Mouse (Mus musculus) heart, embryonic 12.5 days (tissue): ENCODE data around the gene Slc39a11. TPM values are rescaled to one million over a fixed set of nuclear protein-coding genes. Genes with fewer than 3 reads are reported as not detected.

ENCODE experiments used
- ATAC-seq: fragments of 200-750 bp; cut with Nextera tagmentation; 2 replicates; pipeline ENCODE4 v1.8.0; 2017; ENCODE audit warnings: moderate TSS enrichment, moderate library complexity; ENCODE audit not compliant: insufficient number of reproducible peaks, low FRiP score
- H3K27ac ChIP-seq: fragments of 300-500 bp; sonication (generic); 2 replicates; pipeline ENCODE4 v1.5.1; 2016; ENCODE audit warnings: mild to moderate bottlenecking, moderate library complexity; ENCODE audit not compliant: poor library complexity, severe bottlenecking
- H3K27me3 ChIP-seq: fragments of 300-500 bp; sonication (generic); replicated peaks from 2 replicates; pipeline ENCODE4 v1.6.1; 2016; ENCODE audit warnings: mild to moderate bottlenecking, moderate library complexity
- H3K36me3 ChIP-seq: fragments of 300-500 bp; sonication (generic); 2 replicates; pipeline ENCODE4 v1.6.1; 2016; ENCODE audit warnings: mild to moderate bottlenecking, moderate library complexity
- H3K4me1 ChIP-seq: fragments of 300-500 bp; sonication (generic); replicated peaks from 2 replicates; pipeline ENCODE4 v1.6.1; 2016; ENCODE audit warnings: mild to moderate bottlenecking
- H3K4me2 ChIP-seq: fragments of 300-500 bp; sonication (generic); 2 replicates; pipeline ENCODE4 v1.6.1; 2016; ENCODE audit warnings: mild to moderate bottlenecking, moderate library complexity
- H3K4me3 ChIP-seq: fragments of 300-500 bp; sonication (generic); 2 replicates; pipeline ENCODE4 v1.5.1; 2016; ENCODE audit warnings: mild to moderate bottlenecking
- H3K9ac ChIP-seq: fragments of 300-500 bp; sonication (generic); 2 replicates; pipeline ENCODE4 v1.6.1; 2016; ENCODE audit warnings: mild to moderate bottlenecking, moderate library complexity
- H3K9me3 ChIP-seq: fragments of 300-500 bp; sonication (generic); replicated peaks from 2 replicates; pipeline ENCODE4 v1.6.1; 2016; ENCODE audit warnings: mild to moderate bottlenecking, moderate library complexity
- WGBS: fragments of 180-500 bp; shearing (Covaris S2); methylation state at CpG from one replicate; pipeline ENCODE4 v1.1.7; 2016; 5-methylcytosine and 5-hydroxymethylcytosine counted together
- polyA plus RNA-seq: library from polyadenylated mRNA; unstranded; fragments of >200 nt; fragmentation: Nextera tagmentation; extraction: Ambion mirVana; gene quantifications from 2 replicates; pipeline ENCODE4 v1.2.1, GENCODE M21; 2016

Gene Slc39a11
- polyA plus RNA-seq, 1 experiment from 2014 or later = 19.0 TPM

- ATAC-seq = no peak
- H3K27ac ChIP-seq = no peak overlapping the region
- peaks cover 12% of the 10 kb centered on the region for H3K9me3 ChIP-seq
- H3K36me3 ChIP-seq = no peaks in the 10 kb centered on the region
- 80% methylated on average over 11 of the region's 11 CpGs for WGBS
- H3K4me2 ChIP-seq = no peak overlapping the region
- H3K27me3 ChIP-seq = no peaks in the 10 kb centered on the region
- no peak overlapping the region for H3K4me3 ChIP-seq
- no peak overlapping the region for H3K9ac ChIP-seq
- no peaks in the 10 kb centered on the region for H3K4me1 ChIP-seq
Observed at GRCm38 (mm10) chr11:113399601-113400000, 250.3 kb downstream of the Slc39a11 start.

GRCm38 (mm10) chr11:113397394-113397793 lies 252.5 kb downstream of the Slc39a11 start:
- H3K27me3 ChIP-seq = no peaks in the 10 kb centered on the region
- H3K9ac ChIP-seq = no peak overlapping the region

GRCm38 (mm10) chr11:113393366-113394150 lies 256.3 kb downstream of the Slc39a11 start:
- Histone ChIP-seq H3K36me3 (no peaks in the 10 kb centered on the region), H3K27ac (no peak overlapping the region), H3K9ac (no peak overlapping the region), H3K4me1 (peaks cover 8% of the 10 kb centered on the region), H3K27me3 (no peaks in the 10 kb centered on the region), H3K4me3 (no peak overlapping the region), H3K4me2 (no peak overlapping the region), H3K9me3 (peaks cover 12% of the 10 kb centered on the region)
- ATAC-seq = no peak
- 61% methylated on average over 23 of the region's 23 CpGs for WGBS

More at GRCm38 (mm10) chr11:113397394-113397793, 252.5 kb downstream of the Slc39a11 start:
- H3K4me1 ChIP-seq = no peaks in the 10 kb centered on the region; the same call in 1 of the 2 replicates
- WGBS = 54% methylated on average over 1 of the region's 1 CpGs
- H3K9me3 ChIP-seq = peaks cover 12% of the 10 kb centered on the region
- ATAC-seq = no peak
- no peak overlapping the region for H3K4me2 ChIP-seq
- H3K27ac ChIP-seq = no peak overlapping the region
- no peak overlapping the region for H3K4me3 ChIP-seq
- no peaks in the 10 kb centered on the region for H3K36me3 ChIP-seq

- H3K4me2 ChIP-seq = no peak overlapping the region
- 88% methylated on average over 12 of the region's 12 CpGs for WGBS
- H3K36me3 ChIP-seq = no peaks in the 10 kb centered on the region
- ATAC-seq = no peak
- no peak overlapping the region for H3K4me3 ChIP-seq
- peaks cover 8% of the 10 kb centered on the region for H3K4me1 ChIP-seq
- H3K9me3 ChIP-seq = no peaks in the 10 kb centered on the region
- H3K27ac ChIP-seq = no peak overlapping the region
- no peak overlapping the region for H3K9ac ChIP-seq
- H3K27me3 ChIP-seq = no peaks in the 10 kb centered on the region
Observed at GRCm38 (mm10) chr11:113391664-113392063, 258.2 kb downstream of the Slc39a11 start.

- no peak overlapping the region for H3K4me3 ChIP-seq
- peaks cover 8% of the 10 kb centered on the region for H3K4me1 ChIP-seq
- 58% methylated on average over 6 of the region's 6 CpGs for WGBS
- no peak overlapping the region for H3K4me2 ChIP-seq
- no peak for ATAC-seq
- no peaks in the 10 kb centered on the region for H3K9me3 ChIP-seq
- no peak overlapping the region for H3K9ac ChIP-seq
- no peaks in the 10 kb centered on the region for H3K27me3 ChIP-seq
- H3K36me3 ChIP-seq = no peaks in the 10 kb centered on the region
- no peak overlapping the region for H3K27ac ChIP-seq
Observed at GRCm38 (mm10) chr11:113389637-113390036, 260.2 kb downstream of the Slc39a11 start.

GRCm38 (mm10) chr11:113382674-113383571 lies 267.0 kb downstream of the Slc39a11 start:
- ATAC-seq = no peak
- no peaks in the 10 kb centered on the region for H3K36me3 ChIP-seq
- H3K4me3 ChIP-seq = no peak overlapping the region
- 64% methylated on average over 10 of the region's 10 CpGs for WGBS
- no peak overlapping the region for H3K27ac ChIP-seq
- H3K4me2 ChIP-seq = no peak overlapping the region
- no peaks in the 10 kb centered on the region for H3K9me3 ChIP-seq
- no peaks in the 10 kb centered on the region; the same call in 1 of the 2 replicates for H3K4me1 ChIP-seq
- no peak overlapping the region for H3K9ac ChIP-seq
- no peaks in the 10 kb centered on the region for H3K27me3 ChIP-seq

GRCm38 (mm10) chr11:113381550-113381949 lies 268.3 kb downstream of the Slc39a11 start:
- no peaks in the 10 kb centered on the region for H3K36me3 ChIP-seq
- H3K27me3 ChIP-seq = no peaks in the 10 kb centered on the region
- H3K4me2 ChIP-seq = no peak overlapping the region
- no peaks in the 10 kb centered on the region for H3K9me3 ChIP-seq
- H3K9ac ChIP-seq = no peak overlapping the region
- H3K4me1 ChIP-seq = no peaks in the 10 kb centered on the region; the same call in 1 of the 2 replicates
- H3K4me3 ChIP-seq = no peak overlapping the region
- WGBS = 75% methylated on average over 8 of the region's 8 CpGs
- ATAC-seq = no peak
- H3K27ac ChIP-seq = no peak overlapping the region

- no peaks in the 10 kb centered on the region; the same call in 1 of the 2 replicates for H3K4me1 ChIP-seq
- no peaks in the 10 kb centered on the region for H3K27me3 ChIP-seq
- H3K4me2 ChIP-seq = no peak overlapping the region
- ATAC-seq = no peak
- H3K4me3 ChIP-seq = no peak overlapping the region
- peaks cover 8% of the 10 kb centered on the region; the same call in 1 of the 2 replicates for H3K9me3 ChIP-seq
- no peak overlapping the region for H3K27ac ChIP-seq
- 71% methylated on average over 9 of the region's 9 CpGs for WGBS
- H3K9ac ChIP-seq = no peak overlapping the region
- H3K36me3 ChIP-seq = no peaks in the 10 kb centered on the region
Observed at GRCm38 (mm10) chr11:113378867-113379266, 271.0 kb downstream of the Slc39a11 start.

GRCm38 (mm10) chr11:113376066-113376465 lies 273.8 kb downstream of the Slc39a11 start:
- Histone ChIP-seq H3K4me2 (no peak overlapping the region), H3K9me3 (peaks cover 8% of the 10 kb centered on the region), H3K36me3 (no peaks in the 10 kb centered on the region), H3K4me1 (no peaks in the 10 kb centered on the region; the same call in 1 of the 2 replicates), H3K27me3 (no peaks in the 10 kb centered on the region), H3K4me3 (no peak overlapping the region), H3K27ac (no peak overlapping the region), H3K9ac (no peak overlapping the region)
- WGBS = 82% methylated on average over 9 of the region's 9 CpGs
- no peak for ATAC-seq

- H3K36me3 ChIP-seq = peaks cover 3% of the 10 kb centered on the region; the same call in 1 of the 2 replicates
- no peak overlapping the region for H3K27ac ChIP-seq
- H3K4me3 ChIP-seq = no peak overlapping the region
- H3K9me3 ChIP-seq = peaks cover 8% of the 10 kb centered on the region
- 90% methylated on average over 10 of the region's 10 CpGs for WGBS
- H3K9ac ChIP-seq = no peak overlapping the region
- no peaks in the 10 kb centered on the region; the same call in 1 of the 2 replicates for H3K4me1 ChIP-seq
- no peaks in the 10 kb centered on the region for H3K27me3 ChIP-seq
- ATAC-seq = no peak
- no peak overlapping the region for H3K4me2 ChIP-seq
Observed at GRCm38 (mm10) chr11:113373926-113374325, 276.0 kb downstream of the Slc39a11 start.

GRCm38 (mm10) chr11:113373331-113373730 lies 276.5 kb downstream of the Slc39a11 start:
- Histone ChIP-seq H3K27me3 (no peaks in the 10 kb centered on the region), H3K27ac (no peak overlapping the region), H3K4me2 (no peak overlapping the region), H3K4me1 (no peaks in the 10 kb centered on the region), H3K36me3 (peaks cover 3% of the 10 kb centered on the region; the same call in 1 of the 2 replicates), H3K4me3 (no peak overlapping the region), H3K9me3 (peaks cover 8% of the 10 kb centered on the region), H3K9ac (no peak overlapping the region)
- ATAC-seq = no peak
- 93% methylated on average over 9 of the region's 9 CpGs for WGBS
